Mouse (Mus musculus) v-Abl transformed pro-B cells (cell line): ENCODE measurements at regions not wholly inside any gene's neighbourhood (a gene's known extent, or its start where the extent isn't known, plus 50 kb on each side); places are given as distances from the start of the nearest gene placed in this dataset.

Source experiments
- in situ Hi-C, 2 experiments: fragments of 400-800 bp; cut with MboI; formaldehyde crosslinking; loops; one replicate each; pipeline ENCODE4 v1.15.1; 2025; ENCODE audit not compliant: unreplicated experiment in 2 of 2

GRCm38 (mm10) chr15:7459992-7460820, 62.0 kb upstream of the Egflam start:
- in situ Hi-C loops: loop anchor here (10.0 to 25.0 kb wide), 6 partner anchors 365 to 1165 kb away; no protein-coding TSS in a partner anchor

- in situ Hi-C loops: loop anchor here in 1 of 2 experiments (25.0 kb wide), 2 partner anchors 575 to 1000 kb away; no protein-coding TSS in a partner anchor
Measured at GRCm38 (mm10) chr15:7462549-7462948, 64.4 kb upstream of the Egflam start.

- in situ Hi-C loops: loop anchor here in 1 of 2 experiments (25.0 kb wide), 2 partner anchors 574 to 999 kb away; no protein-coding TSS in a partner anchor
Measured at GRCm38 (mm10) chr15:7463444-7464350, 65.5 kb upstream of the Egflam start.

- in situ Hi-C loops: no loop called here
Measured at GRCm38 (mm10) chr15:7480211-7480610, 82.0 kb upstream of the Egflam start.

GRCm38 (mm10) chr15:7480792-7481210, 82.6 kb upstream of the Egflam start:
- in situ Hi-C loops: no loop called here

- in situ Hi-C loops: no loop called here
Measured at GRCm38 (mm10) chr15:7483686-7484085, 85.5 kb upstream of the Egflam start.

- in situ Hi-C loops: no loop called here
Measured at GRCm38 (mm10) chr15:7491091-7491490, 92.9 kb upstream of the Egflam start.

GRCm38 (mm10) chr15:7493126-7493669, 95.0 kb upstream of the Egflam start:
- in situ Hi-C loops: no loop called here

- in situ Hi-C loops: no loop called here
Measured at GRCm38 (mm10) chr15:7497852-7498251, 99.7 kb upstream of the Egflam start.

GRCm38 (mm10) chr15:7508535-7508934, 110.3 kb upstream of the Egflam start:
- in situ Hi-C loops: no loop called here

GRCm38 (mm10) chr15:7514743-7515273, 116.6 kb upstream of the Egflam start:
- in situ Hi-C loops: no loop called here

GRCm38 (mm10) chr15:7521611-7522010, 123.4 kb upstream of the Egflam start:
- in situ Hi-C loops: no loop called here

- in situ Hi-C loops: no loop called here
Measured at GRCm38 (mm10) chr15:7522902-7523786, 124.9 kb upstream of the Egflam start.

- in situ Hi-C loops: no loop called here
Measured at GRCm38 (mm10) chr15:7530959-7531588, 132.9 kb upstream of the Egflam start.

GRCm38 (mm10) chr15:7537858-7538257, 139.7 kb upstream of the Egflam start:
- in situ Hi-C loops: no loop called here

- in situ Hi-C loops: no loop called here
Measured at GRCm38 (mm10) chr15:7553190-7553895, 155.1 kb upstream of the Egflam start.

- in situ Hi-C loops: no loop called here
Measured at GRCm38 (mm10) chr15:7554433-7554832, 156.2 kb upstream of the Egflam start.

- in situ Hi-C loops: no loop called here
Measured at GRCm38 (mm10) chr15:7563279-7563678, 165.1 kb upstream of the Egflam start.

GRCm38 (mm10) chr15:7563726-7564125, 165.5 kb upstream of the Egflam start:
- in situ Hi-C loops: no loop called here
